Mouse (Mus musculus) neural tube, embryonic 15.5 days (tissue): Measurements from ENCODE around the gene Aars2. TPM values are rescaled to one million over a fixed set of nuclear protein-coding genes. Genes with fewer than 3 reads are reported as not detected.

Experiments used
- ATAC-seq: fragments of 200-750 bp; cut with Nextera tagmentation; 2 replicates; pipeline ENCODE4 v1.8.0; 2017; ENCODE audit warnings: mild to moderate bottlenecking, moderate TSS enrichment, moderate library complexity; ENCODE audit not compliant: low FRiP score
- H3K27ac ChIP-seq: fragments of 300-500 bp; sonication (generic); replicated peaks from 2 replicates; pipeline ENCODE4 v1.5.1; 2015; ENCODE audit warnings: mild to moderate bottlenecking, inconsistent platforms
- H3K27me3 ChIP-seq: fragments of 300-500 bp; sonication (generic); replicated peaks from 2 replicates; pipeline ENCODE4 v1.6.1; 2015; ENCODE audit warnings: inconsistent platforms
- H3K36me3 ChIP-seq: fragments of 300-500 bp; sonication (generic); 2 replicates; pipeline ENCODE4 v1.6.1; 2015; ENCODE audit warnings: inconsistent platforms
- H3K4me1 ChIP-seq: fragments of 300-500 bp; sonication (generic); 2 replicates; pipeline ENCODE4 v1.6.1; 2015; ENCODE audit warnings: inconsistent platforms
- H3K4me2 ChIP-seq: fragments of 300-500 bp; sonication (generic); 2 replicates; pipeline ENCODE4 v1.6.1; 2015; ENCODE audit warnings: inconsistent platforms, mild to moderate bottlenecking, moderate library complexity
- H3K4me3 ChIP-seq: fragments of 300-500 bp; sonication (generic); replicated peaks from 2 replicates; pipeline ENCODE4 v1.5.1; 2015; ENCODE audit warnings: mild to moderate bottlenecking, inconsistent platforms
- H3K9ac ChIP-seq: fragments of 300-500 bp; sonication (generic); replicated peaks from 2 replicates; pipeline ENCODE4 v1.6.1; 2015; ENCODE audit warnings: mild to moderate bottlenecking, inconsistent platforms
- H3K9me3 ChIP-seq: fragments of 300-500 bp; sonication (generic); replicated peaks from 2 replicates; pipeline ENCODE4 v1.6.1; 2016; ENCODE audit warnings: inconsistent platforms
- WGBS: fragments of 180-500 bp; shearing (Covaris S2); methylation state at CpG from one replicate; pipeline ENCODE4 v1.1.7; 2015; ENCODE audit warnings: mixed read lengths; 5-methylcytosine and 5-hydroxymethylcytosine counted together
- polyA plus RNA-seq: library from polyadenylated mRNA; unstranded; fragments of >200 nt; fragmentation: Nextera tagmentation; extraction: Ambion mirVana; gene quantifications from 2 replicates; pipeline ENCODE4 v1.2.1, GENCODE M21; 2015

Aars2 gene
- polyA plus RNA-seq, 1 experiment from 2014 or later: 18.0 TPM

DNA sequence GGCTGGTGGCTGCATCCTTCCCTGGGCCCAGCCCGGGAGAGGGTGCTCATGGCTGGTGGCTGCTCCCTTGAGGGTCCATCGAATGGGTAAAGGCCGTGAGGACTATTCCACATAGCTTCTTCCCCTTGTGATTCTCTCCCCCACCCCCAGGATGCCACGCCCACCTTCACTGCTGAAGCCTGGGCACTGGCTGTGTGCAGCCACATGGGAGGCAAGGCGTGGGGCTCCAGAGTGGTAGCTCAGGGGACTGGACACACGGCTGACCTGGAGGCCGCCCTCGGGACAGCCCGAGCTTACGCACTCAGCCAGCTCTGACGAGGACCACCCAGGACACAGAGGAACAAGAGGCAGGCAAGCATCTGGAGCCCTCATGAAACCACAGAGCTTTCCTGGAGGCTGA lies 13.5 kb downstream of the Aars2 start:
- H3K4me1 ChIP-seq: peaks cover 18% of the 10 kb centered on the region
- no peak overlapping the region for H3K27ac ChIP-seq
- no peak overlapping the region for H3K4me2 ChIP-seq
- peaks cover 3% of the 10 kb centered on the region; the same call in 1 of the 2 replicates for H3K27me3 ChIP-seq
- 82% methylated on average over 11 of the region's 11 CpGs for WGBS
- ATAC-seq: no peak
- H3K36me3 ChIP-seq: peaks cover 19% of the 10 kb centered on the region
- H3K4me3 ChIP-seq: no peak overlapping the region
- H3K9ac ChIP-seq: no peak overlapping the region
- H3K9me3 ChIP-seq: no peaks in the 10 kb centered on the region

DNA sequence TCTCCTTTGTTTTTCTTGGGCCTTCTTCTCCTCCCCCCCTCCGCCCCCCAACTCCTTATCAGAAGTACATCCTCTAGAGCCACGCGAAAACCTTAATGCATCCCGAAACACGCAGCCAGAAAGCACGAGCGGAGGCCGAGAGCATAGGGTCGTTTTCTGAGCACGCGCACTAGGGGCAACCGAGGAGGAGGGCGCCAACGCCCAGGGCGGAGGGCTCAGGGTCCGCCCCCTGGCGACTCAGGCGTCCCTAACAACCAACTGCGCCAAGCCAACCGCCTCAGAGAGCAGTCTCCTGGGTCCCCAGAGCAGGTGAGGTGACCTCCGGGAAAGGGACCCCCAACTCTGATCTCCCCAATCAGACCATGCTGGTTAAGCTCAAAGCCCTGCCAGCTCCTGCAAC lies 16.6 kb downstream of the Aars2 start, which contains the start of gene Tcte1:
Tcte1 (plus strand) TSS at position 172 of the 400 bp plus-strand sequence.
- Histone ChIP-seq H3K9ac (peak within 1 kb of the TSS; percentile 44), H3K4me2 (peak within 1 kb of the TSS; percentile 71), H3K27ac (no peak within 1 kb of the TSS), H3K4me1 (peaks cover 15% of the 10 kb centered on the region), H3K27me3 (peaks cover 12% of the 10 kb centered on the region), H3K9me3 (no peaks in the 10 kb centered on the region), H3K4me3 (peak within 1 kb of the TSS; percentile 38), H3K36me3 (peaks cover 15% of the 10 kb centered on the region)
- under 1% methylated on average over 21 of the region's 21 CpGs for WGBS
- ATAC-seq: peak; percentile 87

DNA sequence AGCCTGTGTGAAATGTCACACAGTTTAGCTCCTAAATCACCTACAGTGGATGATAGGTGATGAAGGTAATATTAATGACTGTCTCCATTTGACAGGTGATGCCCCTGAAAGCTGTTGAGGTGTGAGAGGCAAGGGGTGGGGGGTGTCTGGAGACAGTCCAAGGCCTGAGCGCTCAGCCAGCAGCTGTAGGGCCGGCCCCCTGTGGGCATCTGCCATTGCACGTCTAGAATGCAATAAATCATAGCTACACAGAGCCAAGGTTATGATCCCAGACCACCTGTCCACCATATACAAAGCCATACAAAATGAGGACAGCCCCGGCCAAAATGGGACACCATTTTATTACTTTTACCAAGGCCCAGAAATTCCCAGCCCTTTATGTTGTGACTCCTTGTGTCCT lies 18.3 kb downstream of the Aars2 start:
- Histone ChIP-seq H3K4me3 (no peak overlapping the region), H3K36me3 (peaks cover 8% of the 10 kb centered on the region), H3K9me3 (no peaks in the 10 kb centered on the region), H3K27ac (no peak overlapping the region), H3K9ac (no peak overlapping the region), H3K27me3 (peaks cover 21% of the 10 kb centered on the region), H3K4me1 (peaks cover 15% of the 10 kb centered on the region), H3K4me2 (no peak overlapping the region)
- 39% methylated on average over 4 of the region's 4 CpGs for WGBS
- ATAC-seq: no peak

DNA sequence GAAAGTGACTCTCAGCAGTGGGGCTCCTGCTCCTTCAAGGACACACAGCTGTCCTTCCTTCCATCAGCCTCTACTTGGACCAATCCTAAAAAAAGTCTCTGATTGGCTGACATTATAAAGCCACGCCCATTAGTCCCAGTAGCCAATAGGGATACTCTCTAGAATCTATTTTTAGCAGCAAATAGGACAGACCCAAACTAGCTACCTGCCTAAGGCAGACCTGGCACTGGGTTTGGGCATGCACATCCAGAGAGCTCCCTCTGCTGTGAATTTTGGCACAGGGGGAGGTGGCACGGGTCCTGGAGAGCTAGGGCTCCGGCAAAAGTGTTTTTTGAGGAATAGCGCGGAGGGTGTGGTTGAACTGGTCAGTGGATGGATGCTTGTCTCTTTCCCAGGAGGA lies 19.9 kb downstream of the Aars2 start:
- no peaks in the 10 kb centered on the region for H3K36me3 ChIP-seq
- no peak for ATAC-seq
- no peak overlapping the region for H3K4me3 ChIP-seq
- H3K9ac ChIP-seq: no peak overlapping the region
- H3K4me2 ChIP-seq: no peak overlapping the region
- H3K27me3 ChIP-seq: peaks cover 28% of the 10 kb centered on the region
- H3K9me3 ChIP-seq: no peaks in the 10 kb centered on the region
- 23% methylated on average over 5 of the region's 5 CpGs for WGBS
- H3K4me1 ChIP-seq: peaks cover 15% of the 10 kb centered on the region
- H3K27ac ChIP-seq: no peak overlapping the region

DNA sequence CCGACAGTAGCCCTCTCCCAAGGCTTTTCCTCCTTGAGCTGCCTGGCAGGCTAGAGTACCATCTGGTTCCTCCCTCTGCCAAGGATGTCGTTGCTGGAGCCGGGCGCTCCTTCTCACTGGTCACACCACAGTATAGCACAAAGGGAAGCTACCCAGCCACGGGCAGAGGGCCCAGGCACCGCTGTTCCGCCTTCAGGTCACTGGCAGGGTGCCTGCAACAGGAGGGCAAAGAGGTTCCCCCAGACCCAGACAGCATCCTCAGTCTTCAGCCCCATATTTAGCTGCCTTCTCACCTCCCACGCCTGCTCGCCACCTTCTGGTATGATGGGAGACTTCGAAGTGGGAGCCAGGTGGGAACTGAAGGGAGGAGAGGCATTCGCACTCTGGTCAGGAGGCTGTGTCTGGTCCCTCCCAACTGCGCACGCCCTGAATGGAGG lies 23.7 kb downstream of the Aars2 start:
- no peak overlapping the region for H3K27ac ChIP-seq
- WGBS: 40% methylated on average over 13 of the region's 13 CpGs
- no peak overlapping the region for H3K4me2 ChIP-seq
- peaks cover 51% of the 10 kb centered on the region for H3K27me3 ChIP-seq
- no peak overlapping the region for H3K4me3 ChIP-seq
- no peaks in the 10 kb centered on the region for H3K9me3 ChIP-seq
- no peak for ATAC-seq
- no peak overlapping the region for H3K9ac ChIP-seq
- no peaks in the 10 kb centered on the region for H3K36me3 ChIP-seq
- no peaks in the 10 kb centered on the region for H3K4me1 ChIP-seq

DNA sequence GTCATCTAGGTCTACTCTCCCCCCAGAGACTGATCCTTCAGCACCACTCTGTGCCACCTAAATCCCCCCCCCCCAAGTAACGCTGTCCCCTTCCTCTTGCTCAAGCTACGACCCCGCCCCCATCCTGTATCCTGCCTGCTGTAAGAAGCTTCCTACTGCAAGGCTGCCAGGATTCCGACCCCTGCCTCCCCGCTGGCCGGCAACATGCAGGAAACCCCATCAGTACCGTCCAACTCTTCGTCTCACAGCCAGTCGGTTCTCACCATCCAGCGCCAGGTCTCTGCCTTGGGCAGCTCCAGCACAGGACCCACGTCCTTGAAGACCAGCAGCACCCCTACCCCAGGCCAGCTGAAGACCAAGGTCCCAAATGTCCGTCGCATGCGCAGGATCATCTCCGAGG lies 26.3 kb downstream of the Aars2 start:
- 58% methylated on average over 15 of the region's 15 CpGs for WGBS
- Histone ChIP-seq H3K4me1 (no peaks in the 10 kb centered on the region), H3K27ac (no peak overlapping the region), H3K9ac (no peak overlapping the region), H3K36me3 (no peaks in the 10 kb centered on the region), H3K4me3 (no peak overlapping the region), H3K9me3 (no peaks in the 10 kb centered on the region), H3K27me3 (peaks cover 62% of the 10 kb centered on the region), H3K4me2 (no peak overlapping the region)
- no peak for ATAC-seq

DNA sequence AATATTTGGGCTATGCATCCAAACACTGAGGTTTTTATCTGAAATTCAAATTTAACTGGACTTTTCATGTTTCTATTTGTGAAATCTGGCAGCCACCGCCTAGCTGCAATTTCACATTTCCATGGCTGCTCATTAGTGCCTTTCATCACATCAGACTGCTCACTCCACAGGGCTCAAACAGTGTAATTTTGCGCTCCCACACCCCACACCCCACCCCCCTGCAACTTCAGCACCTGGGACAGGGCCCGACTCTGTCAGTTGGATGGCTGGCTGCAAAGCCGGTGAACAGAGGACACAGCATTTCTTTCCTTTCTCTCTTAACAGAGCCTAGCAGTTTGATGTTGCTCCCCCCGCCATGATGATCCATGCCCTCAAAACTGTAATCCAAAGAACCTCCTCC lies 29.6 kb downstream of the Aars2 start:
- 18% methylated on average over 5 of the region's 5 CpGs for WGBS

DNA sequence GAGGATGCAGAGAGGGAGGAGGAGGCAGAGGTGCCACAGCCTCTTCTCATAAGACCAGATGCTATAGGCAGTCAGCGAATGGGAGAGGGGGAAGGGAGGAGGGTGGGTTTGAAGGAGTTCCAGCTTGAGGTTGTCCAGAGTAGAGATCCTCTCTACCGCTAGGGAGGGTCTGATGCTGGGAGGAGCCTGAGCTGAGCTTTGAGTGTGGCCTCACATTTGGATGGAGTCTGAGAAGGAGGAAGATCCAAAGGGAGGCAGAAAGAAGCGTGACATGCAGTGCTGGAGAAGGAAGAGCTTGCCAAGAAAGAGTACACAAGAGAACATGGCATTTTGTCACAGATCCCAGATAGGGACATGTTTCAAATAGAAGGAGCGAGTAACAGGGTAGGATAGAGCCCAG lies 31.8 kb downstream of the Aars2 start:
- Histone ChIP-seq H3K27ac (no peak overlapping the region), H3K27me3 (peaks cover 45% of the 10 kb centered on the region), H3K9me3 (no peaks in the 10 kb centered on the region), H3K4me2 (no peak overlapping the region), H3K4me3 (no peak overlapping the region), H3K9ac (no peak overlapping the region), H3K4me1 (no peaks in the 10 kb centered on the region), H3K36me3 (no peaks in the 10 kb centered on the region)
- no peak for ATAC-seq
- 67% methylated on average over 4 of the region's 4 CpGs for WGBS

More for the DNA sequence above, 29.6 kb downstream of the Aars2 start:
- Histone ChIP-seq H3K9me3 (no peaks in the 10 kb centered on the region), H3K9ac (no peak overlapping the region), H3K27ac (no peak overlapping the region), H3K27me3 (peaks cover 56% of the 10 kb centered on the region), H3K4me3 (no peak overlapping the region), H3K36me3 (no peaks in the 10 kb centered on the region), H3K4me1 (no peaks in the 10 kb centered on the region), H3K4me2 (no peak overlapping the region)
- ATAC-seq: no peak

DNA sequence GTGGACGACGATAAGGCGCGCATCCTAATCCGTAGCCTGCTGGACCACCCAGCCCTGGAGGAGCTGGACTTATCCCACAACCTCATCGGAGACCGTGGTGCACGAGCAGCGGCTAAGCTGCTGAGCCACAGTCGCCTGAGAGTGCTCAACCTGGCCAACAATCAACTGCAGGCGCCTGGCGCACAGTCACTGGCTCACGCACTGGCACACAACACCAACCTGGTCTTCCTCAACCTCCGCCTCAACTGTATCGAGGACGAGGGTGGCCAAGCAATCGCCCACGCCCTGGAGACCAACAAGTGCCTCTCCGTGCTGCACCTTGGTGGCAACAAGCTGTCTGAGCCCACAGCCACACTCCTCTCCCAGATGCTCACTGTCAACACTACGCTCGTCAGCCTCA lies 33.0 kb downstream of the Aars2 start:
- H3K27me3 ChIP-seq: peaks cover 45% of the 10 kb centered on the region
- peaks cover 10% of the 10 kb centered on the region for H3K4me1 ChIP-seq
- no peak overlapping the region for H3K4me2 ChIP-seq
- H3K36me3 ChIP-seq: peaks cover 8% of the 10 kb centered on the region
- no peak overlapping the region for H3K27ac ChIP-seq
- no peak for ATAC-seq
- H3K9me3 ChIP-seq: no peaks in the 10 kb centered on the region
- H3K4me3 ChIP-seq: no peak overlapping the region
- H3K9ac ChIP-seq: no peak overlapping the region
- 80% methylated on average over 21 of the region's 21 CpGs for WGBS

DNA sequence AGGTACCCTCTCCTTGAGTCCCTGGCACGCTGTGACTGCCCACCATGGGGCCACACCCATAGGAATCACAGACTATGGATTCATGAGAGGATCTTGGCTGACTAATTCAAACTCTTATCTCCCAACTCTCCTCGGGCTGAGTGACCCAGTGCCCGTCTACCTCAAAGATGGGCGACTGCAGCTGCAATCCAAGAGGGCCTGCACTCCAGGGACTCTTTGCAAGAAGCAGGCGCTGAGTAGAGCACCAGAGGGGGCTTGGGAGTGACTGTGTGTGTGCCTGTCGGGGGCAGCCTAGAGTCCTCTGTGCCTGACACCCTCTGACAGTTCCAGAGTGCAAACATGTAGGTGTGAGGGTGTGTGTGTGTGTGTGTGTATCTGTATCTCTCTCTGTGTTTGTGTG lies 35.5 kb downstream of the Aars2 start:
- Histone ChIP-seq H3K36me3 (peaks cover 18% of the 10 kb centered on the region), H3K9me3 (no peaks in the 10 kb centered on the region), H3K27me3 (peaks cover 49% of the 10 kb centered on the region), H3K4me3 (no peak overlapping the region), H3K4me2 (no peak overlapping the region), H3K27ac (no peak overlapping the region), H3K9ac (no peak overlapping the region), H3K4me1 (peaks cover 25% of the 10 kb centered on the region)
- 33% methylated on average over 6 of the region's 6 CpGs for WGBS
- no peak for ATAC-seq

DNA sequence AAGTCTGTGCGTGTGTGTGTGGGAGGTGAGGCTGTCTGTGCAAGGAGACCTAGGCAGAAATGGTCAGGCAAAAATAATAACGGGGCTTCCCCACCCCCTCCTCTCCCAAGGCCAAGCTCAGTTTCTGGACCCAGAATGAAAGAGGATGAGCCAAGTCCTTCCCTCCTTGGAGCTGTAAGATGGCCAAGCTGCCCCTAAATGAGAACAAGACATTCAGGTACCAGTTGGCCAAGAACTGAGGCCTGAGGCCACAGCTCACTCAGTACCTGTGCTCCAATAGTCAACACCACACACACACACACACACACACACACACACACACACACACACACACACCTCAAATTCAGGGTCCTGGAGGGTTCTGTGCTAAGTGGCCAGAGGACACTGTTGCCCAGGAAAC lies 36.1 kb downstream of the Aars2 start:
- Histone ChIP-seq H3K4me3 (no peak overlapping the region), H3K9ac (no peak overlapping the region), H3K36me3 (peaks cover 18% of the 10 kb centered on the region), H3K4me2 (no peak overlapping the region), H3K27me3 (peaks cover 52% of the 10 kb centered on the region), H3K27ac (no peak overlapping the region), H3K4me1 (peaks cover 31% of the 10 kb centered on the region), H3K9me3 (no peaks in the 10 kb centered on the region)
- no peak for ATAC-seq
- WGBS: 74% methylated on average over 2 of the region's 2 CpGs

DNA sequence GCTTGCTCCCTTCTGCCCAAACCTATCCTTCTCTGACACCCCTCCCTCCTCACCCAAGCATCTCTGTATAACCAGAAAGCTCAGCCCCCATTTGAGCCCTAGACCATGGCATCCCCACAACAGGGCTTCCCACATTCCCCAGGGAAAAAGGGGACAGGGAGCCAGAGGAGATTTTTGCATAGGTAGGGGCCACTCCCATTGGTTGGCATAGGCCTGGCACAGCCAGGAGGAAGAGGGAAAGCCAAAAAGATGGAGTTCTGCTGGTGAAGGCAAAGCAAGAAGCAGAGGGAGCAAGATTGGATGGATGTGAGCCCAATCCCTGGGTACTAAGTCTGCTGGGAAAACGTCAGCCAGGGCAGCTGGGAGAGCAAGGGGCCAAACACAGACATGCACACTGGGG lies 36.5 kb downstream of the Aars2 start:
- WGBS: 55% methylated on average over 1 of the region's 1 CpGs
- ATAC-seq: no peak

More for the DNA sequence above, 36.5 kb downstream of the Aars2 start:
- H3K36me3 ChIP-seq: peaks cover 18% of the 10 kb centered on the region
- no peaks in the 10 kb centered on the region for H3K9me3 ChIP-seq
- no peak overlapping the region for H3K4me3 ChIP-seq
- H3K9ac ChIP-seq: no peak overlapping the region
- H3K27me3 ChIP-seq: peaks cover 53% of the 10 kb centered on the region
- H3K4me2 ChIP-seq: no peak overlapping the region
- H3K27ac ChIP-seq: no peak overlapping the region
- H3K4me1 ChIP-seq: peaks cover 35% of the 10 kb centered on the region
